Mouse (Mus musculus) small intestine, adult 2 months (tissue): ENCODE data around the gene Rpap1.
A peak's percentile ranks its signal among the peaks of the same experiment; 100 is the strongest.

ENCODE experiments used
- CTCF ChIP-seq: fragments of 200-500 bp; IDR thresholded peaks from 2 replicates; pipeline ENCODE4 v1.5.1; 2012; ENCODE audit warnings: low read depth, mild to moderate bottlenecking, control low read depth, inconsistent platforms, low read length, moderate library complexity, mixed read lengths; ENCODE audit not compliant: insufficient replicate concordance, insufficient read length; ENCODE audit errors: extremely low read depth
- POLR2A ChIP-seq: fragments of 200-500 bp; IDR thresholded peaks from 2 replicates; pipeline ENCODE4 v1.6.1; 2012; ENCODE audit warnings: low read depth, mild to moderate bottlenecking, control low read depth, inconsistent platforms, low read length, moderate library complexity

GRCm38 (mm10) chr2:119744163-119745111, 42.9 kb downstream of the Rpap1 start:
- TF ChIP-seq CTCF (peak; percentile 24; the same call in 1 of the 2 replicates), POLR2A (peak; percentile 74; the same call in 1 of the 2 replicates)
